Mouse (Mus musculus): ENCODE measurements around the gene Clip1.
A peak's percentile ranks its signal among the peaks of the same experiment; 100 is the strongest.

Gene Clip1

DNA sequence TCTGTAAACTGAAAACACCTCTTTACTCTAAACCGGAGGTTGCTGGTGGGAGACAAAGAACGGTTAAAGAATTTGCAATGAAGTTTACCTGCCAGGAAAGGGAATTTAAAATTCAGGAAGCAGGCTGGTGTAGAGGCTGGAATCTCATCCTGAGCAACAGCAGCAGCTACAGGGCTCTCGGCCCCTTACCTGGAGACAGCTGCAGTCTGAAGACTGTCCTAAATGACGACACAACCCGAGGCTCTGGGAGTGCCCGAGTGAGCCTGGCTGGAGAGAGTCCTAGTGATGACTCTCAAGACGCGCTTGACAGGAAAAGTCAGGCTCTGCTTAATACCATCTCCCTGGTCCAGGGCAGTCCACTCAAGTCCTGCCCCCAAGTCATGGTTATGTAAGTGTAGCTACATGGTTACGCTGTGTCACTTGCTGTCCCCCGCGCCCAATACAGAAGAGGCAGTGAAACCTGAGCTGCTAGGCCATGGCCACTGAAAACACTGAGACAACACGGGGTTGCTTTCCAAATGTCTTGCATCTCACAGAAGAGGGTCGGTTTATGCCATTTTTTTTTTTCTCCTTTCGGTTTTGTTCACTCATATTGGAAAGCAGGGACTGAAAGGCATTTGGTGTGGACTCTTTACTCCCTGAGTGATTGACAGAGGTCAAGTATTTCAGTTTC, 13.5 kb downstream of the Clip1 start:
- no peak for DNase-seq (ENCODE audit: low spot score)

DNA sequence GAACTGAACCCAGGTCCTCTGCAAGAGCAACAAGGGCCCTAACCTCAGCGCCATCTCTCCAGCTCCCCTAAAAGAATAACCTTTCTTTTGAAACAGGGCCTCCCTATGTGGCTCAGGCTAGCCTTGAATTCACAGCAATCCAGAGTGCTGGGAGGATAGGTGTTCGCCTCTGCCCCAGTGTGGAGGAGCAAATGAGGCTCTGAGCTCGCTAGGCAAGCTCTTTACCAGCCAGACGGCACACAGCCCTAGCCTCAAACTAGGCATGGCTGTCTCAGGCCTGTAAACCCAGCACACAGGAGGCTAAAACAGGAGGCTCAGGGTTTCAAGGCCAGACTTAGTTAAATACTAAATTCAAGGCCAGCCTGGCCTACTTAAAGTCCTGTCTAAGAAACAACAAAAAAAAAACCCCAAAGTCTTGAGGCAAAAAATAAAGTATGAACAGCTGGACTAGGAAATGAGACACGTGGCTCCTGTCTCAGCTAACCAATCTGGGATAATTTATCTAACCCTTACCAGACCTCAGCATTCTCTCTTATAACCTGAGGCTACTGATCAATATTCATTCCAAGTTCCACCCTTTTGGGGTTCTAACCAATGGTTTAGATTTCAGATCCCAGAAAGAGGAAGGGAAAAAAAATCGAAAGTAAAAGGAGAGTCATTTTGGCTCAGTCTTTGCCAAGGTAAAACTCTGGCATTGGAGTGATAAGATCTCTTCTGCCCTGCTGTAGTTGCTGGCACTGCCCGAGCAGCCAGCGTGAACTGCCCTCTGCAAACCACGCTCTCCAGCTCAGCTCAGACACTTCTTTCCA, 14.2 kb downstream of the Clip1 start:
- DNase-seq (ENCODE audit: low spot score) = no peak

DNA sequence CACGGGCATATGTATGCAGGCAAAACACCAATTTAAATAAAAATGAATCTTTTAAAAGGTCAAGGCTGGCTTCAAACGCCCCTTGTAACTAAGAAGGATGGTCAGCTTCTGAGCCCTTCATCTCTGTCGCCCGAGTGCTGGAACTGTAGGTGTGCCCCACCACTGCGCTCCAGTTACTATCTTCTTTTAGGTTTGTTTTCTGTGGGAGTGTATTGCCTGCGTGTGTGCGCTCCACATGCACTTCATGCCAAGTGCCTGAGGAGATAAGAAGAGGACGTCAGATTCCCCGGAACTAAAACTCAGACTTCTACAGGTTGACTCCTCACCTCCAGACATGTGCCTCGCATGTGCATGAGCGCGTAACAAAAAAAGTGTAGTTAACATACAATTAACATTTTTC, 16.5 kb downstream of the Clip1 start:
- no peak for DNase-seq (ENCODE audit: low spot score)

DNA sequence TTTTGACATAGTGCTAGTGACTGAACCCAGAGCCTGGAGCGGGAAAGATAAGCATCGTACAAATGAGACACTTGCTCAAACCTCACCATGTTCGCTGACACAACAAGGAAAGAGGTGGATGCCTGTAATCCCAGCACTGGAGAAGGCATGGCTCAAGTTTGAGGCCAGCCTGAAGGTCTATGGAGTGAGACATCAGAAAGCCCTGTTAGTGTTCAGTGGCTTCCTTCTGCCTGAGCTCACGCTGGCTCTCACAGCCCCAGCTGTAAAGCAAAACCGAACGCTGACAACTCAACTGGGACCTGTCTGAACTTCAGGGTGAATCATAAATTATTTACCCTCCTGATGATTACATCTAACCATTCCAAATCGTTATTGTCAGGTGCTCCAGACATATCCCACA, 18.5 kb downstream of the Clip1 start:
- DNase-seq (ENCODE audit: low spot score) = no peak

DNA sequence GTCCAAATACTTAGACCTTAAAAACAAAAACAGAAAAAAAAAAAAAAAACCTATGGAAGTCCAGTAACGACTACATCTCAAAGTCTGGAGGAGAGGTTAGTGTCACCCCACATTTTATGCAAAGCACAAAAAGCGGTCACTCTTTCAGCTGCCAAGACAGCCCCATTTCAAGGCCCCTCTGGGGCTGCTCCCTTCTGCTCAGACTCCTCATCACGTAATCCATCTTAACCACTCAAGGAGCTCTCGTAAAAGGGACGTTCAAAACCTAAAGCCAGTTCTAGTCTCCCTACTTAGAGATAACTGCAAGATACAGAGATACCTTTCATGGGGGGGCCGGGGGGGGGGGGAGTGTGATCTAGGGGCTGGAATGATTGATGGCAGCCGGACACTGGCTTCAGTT, 20.1 kb downstream of the Clip1 start:
- DNase-seq (ENCODE audit: low spot score) = no peak

DNA sequence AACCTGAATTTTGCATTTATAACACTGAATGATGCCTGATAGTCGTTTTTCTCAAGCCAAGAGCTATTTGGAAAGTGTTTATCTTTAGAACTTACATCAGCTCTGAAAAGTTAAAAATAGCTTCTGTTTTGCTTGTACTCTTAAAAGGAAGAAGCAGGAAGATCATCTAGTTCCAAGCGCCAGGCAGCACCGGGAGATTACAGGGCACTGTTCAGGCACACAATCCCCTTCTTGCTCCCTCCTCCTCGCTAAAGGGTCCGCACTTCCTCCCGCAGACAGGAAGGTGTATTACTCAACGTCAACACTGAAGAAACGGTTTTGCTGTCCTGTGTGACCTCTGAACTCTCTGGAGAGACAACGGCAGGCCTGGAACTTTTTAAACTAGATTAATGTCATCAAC, 22.4 kb downstream of the Clip1 start:
- DNase-seq (ENCODE audit: low spot score) = no peak

DNA sequence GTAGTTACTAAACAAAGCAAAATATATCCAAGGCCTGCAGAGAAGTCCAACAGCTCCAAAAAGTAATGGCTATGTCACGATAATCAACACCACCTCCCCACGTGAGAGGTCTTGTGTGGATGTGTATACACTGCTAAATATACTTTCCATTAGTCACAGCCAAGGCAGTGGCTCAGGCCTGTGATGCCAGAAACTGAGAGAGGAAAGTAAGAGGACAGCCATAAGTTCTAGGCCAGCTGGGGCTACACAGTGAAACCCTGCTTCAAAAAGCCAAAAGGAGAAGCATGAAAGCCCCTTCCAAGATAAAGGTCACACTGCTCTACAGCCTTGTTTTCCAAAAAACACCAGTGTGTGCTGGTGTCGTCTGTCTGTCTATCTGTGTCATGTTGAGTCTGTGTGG, 22.8 kb downstream of the Clip1 start:
- no peak for DNase-seq (ENCODE audit: low spot score)

DNA sequence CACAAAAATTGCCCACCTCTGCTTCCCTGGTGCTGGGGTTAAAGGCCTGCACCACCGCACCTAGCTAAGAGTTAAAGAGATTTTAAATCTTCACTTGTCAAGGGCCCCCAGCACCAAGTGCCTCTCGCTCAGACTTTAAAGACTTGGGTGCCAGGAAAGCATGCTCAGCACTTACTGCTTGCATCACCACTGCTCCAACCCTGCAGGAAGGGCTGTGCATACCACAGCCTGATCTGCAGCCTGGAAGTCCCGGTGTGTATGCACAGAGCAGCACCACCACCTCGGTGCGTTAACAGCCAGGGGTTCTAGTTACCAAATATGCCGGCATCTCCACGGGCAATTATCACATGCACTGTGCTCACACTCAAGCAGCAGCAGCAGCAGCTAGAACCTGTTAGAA, 26.8 kb downstream of the Clip1 start:
- no peak for DNase-seq (ENCODE audit: low spot score)

DNA sequence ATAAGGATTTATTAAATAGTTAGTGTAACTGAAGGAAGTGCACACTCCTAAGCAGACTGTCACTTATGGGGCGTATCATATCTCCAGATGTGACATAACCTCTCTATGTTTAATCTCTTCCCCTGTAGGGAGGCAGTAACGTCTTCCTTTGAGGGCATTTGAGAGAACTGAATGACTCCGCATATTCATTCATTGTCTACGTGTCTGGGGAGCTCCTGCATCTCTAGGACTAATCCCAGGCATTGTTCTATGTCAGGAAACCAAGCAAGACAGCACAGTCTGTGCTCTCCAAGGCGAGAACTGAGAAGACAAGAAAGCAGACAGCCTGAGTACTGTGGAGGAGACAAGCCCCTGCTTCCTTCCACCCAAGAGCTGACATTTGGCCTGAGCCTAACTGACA, 29.5 kb downstream of the Clip1 start:
- no peak for DNase-seq (ENCODE audit: low spot score)

DNA sequence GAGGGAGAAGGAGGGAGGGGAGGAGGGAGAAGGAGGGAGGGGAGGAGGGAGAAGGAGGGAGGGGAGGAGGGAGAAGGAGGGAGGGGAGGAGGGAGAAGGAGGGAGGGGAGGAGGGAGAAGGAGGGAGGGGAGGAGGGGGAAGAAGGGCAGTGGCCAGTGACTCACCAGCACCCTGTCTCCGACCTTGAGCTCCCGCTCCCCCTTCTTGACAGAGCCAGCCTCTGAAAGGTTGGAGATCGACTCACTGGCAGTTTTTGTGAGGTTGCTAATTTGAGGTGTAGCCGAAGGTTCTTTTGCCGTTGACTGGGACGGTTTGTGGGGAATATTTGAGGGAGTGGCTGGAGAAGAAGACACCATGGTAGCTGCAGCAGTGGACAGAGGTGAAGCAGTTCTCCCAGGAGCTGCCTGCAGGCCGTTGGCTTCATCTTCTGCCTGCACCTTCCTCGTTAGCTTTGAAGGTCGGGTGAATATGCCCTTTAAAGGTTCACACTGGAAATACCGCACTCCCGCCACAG, 31.1 kb downstream of the Clip1 start:
- DNase-seq (ENCODE audit: low spot score) = no peak

DNA sequence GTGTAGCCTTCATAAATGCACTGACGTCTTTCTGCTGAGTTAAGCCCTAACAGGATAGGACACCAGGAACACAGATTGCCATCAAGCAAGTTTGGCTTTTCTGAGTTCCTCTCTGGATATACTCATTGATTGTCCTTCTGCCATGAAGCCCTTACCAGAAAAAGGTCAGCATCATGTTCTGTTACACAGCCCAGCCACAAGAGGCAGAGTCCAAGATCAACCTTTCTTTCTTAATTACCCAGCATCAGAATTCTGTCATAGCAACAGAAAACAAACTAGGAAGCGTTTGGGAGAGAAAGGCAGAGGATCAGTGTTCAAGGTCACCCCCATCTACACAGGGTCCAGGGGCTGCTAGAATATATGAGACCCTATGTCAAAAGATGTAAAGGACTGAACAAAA, 33.6 kb downstream of the Clip1 start:
- no peak for DNase-seq (ENCODE audit: low spot score)

DNA sequence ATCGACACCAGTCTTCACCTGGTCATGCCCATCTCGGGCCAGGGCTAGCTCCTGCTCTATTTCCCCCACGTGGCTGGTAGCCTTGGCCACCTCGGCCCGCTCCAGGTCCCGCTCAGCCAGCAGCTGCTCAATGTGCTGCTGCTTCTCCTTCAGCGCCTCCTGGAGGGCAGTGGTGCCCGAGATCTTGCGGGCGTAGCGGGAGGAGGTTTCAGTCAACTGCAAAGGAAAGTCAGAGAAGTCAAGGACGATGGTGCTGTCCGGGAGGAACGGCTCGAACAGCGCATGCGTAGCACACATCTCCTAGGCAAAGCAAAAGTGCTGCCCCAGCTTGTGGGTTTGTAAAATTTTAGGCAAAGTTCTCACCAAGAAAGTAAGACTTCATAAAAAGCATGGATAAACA, 42.0 kb downstream of the Clip1 start:
- no peak for DNase-seq (ENCODE audit: low spot score)

DNA sequence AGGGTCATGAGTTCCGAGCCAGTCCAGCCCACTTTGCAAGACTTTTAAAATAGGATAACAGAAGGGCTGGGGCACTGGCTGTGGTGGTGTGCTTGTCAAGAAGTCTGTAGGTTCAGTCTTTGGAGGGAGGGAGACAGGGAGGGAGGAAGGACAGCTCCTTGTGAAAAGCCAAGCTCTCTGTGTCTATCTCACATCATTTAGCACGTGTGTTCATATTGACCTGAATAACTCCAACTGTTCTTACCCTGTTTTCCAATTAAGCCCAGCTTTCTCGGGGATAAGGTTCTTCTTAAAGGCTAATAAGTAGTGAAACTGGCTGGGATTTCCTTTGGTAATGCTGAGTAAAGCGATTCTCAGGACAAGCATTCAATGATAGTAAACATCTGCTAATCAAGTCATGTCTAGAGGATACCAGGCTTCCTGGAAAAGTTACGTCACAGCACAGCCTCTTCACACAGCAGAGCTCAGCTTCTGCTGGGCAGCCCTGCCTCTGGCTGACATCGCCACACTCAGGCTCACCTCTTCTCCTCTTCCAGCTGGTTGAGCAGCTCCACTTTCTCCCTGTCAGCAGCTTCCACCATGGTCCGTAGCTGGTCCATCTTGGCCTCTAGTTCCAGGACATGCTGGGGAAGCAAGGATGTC, 43.0 kb downstream of the Clip1 start:
- no peak for DNase-seq (ENCODE audit: low spot score)

DNA sequence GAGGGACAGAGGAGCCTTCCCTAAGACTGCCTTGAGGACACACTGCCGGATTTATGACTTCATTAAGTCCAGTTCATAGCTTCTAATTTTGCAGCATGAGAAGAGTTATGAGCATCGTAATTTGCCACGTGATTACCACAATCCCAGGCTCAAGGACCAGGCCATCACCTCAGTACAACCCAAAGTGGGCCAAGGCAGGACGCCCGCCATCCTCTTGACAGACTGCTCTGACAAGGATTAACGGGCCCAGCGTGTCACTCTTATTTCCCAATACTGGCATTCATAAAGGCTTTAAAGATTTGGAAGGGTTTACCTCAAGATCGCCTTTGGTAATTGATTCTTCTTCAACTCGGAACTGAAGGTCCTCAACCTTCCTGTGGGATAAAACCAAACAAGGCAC, 44.2 kb downstream of the Clip1 start:
- DNase-seq (ENCODE audit: low spot score) = no peak

DNA sequence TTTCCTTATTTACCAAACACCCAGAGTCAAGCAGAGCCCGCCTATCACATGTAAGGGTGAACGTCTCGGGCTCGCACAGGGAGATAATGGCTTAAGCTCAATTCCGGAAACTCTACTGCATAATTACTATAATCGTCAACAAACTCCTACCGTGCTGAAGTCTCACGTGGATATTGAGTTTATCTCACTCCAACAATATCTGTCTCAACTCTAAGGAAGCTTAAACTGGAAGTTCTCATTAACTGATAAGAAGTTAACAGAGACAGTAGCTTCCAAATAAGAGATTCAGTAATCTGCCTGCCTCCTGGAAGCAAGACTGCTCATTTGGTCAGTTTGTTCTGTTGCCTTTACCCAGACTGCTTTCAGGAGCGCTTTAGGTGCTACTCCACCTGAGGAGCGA, 53.2 kb downstream of the Clip1 start:
- no peak for DNase-seq (ENCODE audit: low spot score)

DNA sequence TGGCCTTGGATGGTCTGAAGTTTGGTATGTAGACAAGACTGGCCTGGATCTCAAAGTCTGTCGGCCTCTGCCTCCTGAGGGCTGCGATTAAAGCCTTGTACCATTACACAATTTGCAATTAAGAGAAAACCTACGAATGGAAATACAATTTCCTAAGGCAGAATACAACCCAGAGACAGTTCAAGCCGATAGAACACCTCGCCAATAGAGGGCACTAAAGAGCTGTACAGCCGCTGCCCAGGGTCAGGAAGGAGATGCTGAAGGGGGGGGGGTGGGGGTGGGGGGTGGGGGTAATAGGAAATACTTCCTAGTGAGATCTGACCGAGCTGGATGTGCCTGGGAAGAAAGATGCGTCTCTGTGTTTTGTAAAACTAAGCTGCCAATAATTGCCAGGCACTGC, 57.8 kb downstream of the Clip1 start:
- DNase-seq (ENCODE audit: low spot score) = peak; percentile 63

DNA sequence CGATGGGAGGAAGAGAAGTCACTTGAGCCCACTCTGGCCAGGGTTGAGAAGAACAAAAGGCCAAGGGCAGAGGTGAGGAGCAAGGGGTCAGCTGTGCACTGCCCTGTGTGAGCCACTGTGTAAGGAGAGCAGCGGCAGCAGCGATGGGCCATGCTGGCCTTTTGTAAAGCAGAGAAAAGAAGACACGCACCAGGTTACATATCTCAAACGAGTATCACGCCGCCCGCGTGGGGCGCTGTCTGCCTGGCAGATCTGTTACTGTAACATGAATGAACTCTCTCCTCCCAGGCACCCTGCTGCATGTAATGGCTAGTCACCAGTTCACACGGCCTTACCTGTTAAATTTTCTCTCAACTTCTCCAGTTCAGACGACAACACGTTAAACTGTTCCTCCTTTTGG, 62.0 kb downstream of the Clip1 start:
- DNase-seq (ENCODE audit: low spot score) = no peak

DNA sequence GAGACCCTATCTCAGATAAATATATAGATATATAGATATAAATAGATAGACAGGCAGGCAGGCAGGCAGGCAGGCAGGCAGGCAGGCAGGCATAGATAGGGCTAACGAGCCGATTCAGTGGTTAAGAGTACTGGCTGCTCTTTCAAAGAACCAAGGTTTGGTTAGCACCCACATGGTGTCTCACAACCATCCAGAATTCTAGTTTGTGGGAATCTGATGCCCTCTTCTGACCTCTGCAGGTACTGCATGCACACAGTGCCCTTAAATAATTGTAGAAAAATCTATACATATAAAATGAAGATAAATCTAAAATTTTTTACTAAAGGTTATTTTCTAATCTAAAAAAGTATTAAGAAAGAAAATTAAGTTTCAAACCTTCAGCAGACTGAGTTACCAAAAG, 65.9 kb downstream of the Clip1 start:
- peak; percentile 32 for DNase-seq (ENCODE audit: low spot score)

DNA sequence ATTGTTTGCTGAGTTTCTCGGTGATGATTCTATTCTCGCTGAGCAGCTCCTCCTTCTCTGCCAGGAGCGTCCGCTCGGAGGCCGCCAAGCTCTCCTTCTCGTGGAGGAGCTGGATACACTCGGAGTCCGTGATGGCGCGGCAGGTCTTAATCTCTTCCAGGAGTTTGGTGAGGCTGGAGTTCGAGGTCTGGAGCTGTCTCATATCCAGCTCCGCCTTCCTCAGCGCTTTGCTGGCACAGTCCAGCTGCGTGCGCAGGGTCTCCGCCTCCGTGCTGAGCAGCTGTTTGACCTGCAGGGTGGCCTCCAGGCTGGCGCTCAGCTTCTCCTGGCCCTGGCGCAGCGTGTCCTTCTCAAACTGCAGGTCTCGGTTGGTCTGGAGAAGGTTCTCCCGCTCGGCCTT, 70.2 kb downstream of the Clip1 start:
- no peak for DNase-seq (ENCODE audit: low spot score)

DNA sequence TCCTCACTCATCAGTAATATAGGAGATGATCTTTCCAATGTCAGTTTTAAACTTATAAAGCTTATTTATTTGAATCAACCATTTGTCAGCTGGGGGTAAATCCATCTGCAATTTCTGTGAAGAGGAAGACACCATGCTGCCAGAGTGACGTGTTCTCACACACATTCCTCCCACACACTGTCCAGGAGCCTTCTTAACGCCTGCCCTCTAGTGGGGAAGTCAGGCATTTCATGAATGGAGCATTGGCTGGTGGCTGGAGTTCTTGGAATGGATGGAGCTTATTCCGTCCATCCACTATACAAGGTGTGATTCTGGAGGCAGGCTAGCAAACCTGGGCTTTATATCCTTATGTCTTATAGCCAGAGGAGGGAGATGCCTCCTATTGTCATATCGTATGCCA, 74.6 kb downstream of the Clip1 start:
- DNase-seq (ENCODE audit: low spot score) = peak; percentile 45

DNA sequence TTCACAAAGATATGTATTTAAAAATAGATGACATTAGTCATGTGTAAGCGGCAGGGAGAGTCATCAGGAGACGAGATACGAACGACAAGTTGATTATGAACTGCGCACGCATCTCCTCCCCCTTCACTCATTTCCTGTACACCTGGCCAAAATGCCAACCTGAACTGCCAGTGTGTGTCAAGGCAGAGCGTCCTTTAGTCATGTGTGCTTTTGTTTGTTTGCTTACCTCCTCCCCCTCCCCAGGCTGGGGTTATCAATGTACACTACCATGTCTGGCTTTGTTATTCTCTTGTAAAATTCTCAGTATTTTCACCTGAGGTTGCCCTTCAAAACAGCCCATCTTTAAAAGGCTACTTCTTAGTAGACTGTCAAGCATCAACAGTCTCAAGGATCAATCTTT, 75.0 kb downstream of the Clip1 start:
- no peak for DNase-seq (ENCODE audit: low spot score)

DNA sequence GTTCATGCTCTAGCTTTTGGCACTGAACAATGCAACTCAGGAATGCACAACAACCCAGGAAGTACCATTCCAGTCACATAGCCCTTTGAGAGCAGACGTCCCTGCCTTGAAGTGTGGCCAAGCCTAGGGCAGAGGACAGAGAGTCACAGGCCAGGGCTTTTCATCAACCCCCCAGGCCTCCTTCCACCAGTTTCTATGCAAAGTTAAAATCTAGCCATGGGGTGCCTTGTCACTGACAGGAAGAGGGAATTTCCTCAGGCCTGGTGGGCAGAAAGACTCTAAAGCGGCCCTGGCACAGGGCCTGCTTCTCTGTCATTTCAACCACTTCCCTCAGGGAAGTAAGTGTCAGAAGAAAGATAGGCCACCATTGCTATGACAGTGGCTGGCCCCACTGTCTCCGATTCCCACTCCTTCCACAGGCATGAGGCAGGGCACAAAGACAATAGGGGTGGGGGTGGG, 77.2 kb downstream of the Clip1 start:
- DNase-seq (ENCODE audit: low spot score) = no peak

DNA sequence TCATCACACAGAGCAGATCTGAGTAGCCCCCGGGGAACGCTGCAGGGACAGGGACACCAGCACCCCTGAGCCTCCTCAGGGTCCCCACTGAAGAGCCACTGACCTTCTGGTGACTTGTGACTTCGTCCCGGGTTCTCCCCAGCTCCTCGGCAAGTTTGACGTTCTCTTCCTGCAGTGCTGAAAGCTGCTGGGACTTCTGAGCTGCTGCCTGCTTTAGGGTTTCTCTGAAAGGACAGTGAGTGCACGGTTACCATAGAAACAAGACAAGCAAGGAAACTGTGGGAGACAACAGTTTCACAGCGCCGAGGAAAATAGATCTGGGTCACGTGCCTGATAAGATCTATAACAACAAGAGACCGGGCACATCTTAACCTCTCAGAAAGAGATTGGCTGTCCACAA, 80.9 kb downstream of the Clip1 start:
- DNase-seq (ENCODE audit: low spot score) = peak; percentile 57
